Mouse (Mus musculus): ENCODE measurements around the gene Srr. TPM values are rescaled to one million over a fixed set of nuclear protein-coding genes. Genes with fewer than 3 reads are reported as not detected.

Gene Srr
- polyA plus RNA-seq, 1 experiment, result 5.3 TPM

DNA sequence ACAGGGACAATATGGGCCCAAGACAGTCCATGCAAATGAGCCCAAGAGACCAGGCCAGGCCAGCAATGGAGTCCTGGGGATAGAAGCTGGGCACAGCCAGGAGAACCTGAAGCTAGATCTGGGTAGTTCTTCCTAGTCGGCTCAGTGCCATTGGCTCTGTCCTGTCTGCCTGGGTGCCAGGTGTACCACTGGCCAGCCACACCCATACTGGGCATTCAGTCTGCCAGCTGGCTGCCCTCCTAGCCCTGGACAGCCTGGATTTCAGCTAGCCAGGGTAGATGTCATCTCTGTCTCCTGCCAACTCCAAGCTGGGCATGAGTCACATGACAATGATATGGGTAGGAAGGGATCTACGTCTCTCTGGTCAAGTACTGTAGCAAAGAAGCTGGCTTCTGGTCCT, 58.6 kb downstream of the Srr start:
- Histone ChIP-seq H3K27ac (ENCODE audit: control insufficient read depth, insufficient read depth, low read depth, low read length, poor library complexity) (no peak overlapping the region), H3K4me1 (ENCODE audit: control insufficient read depth, insufficient read depth, low read length) (no peaks in the 10 kb centered on the region), H3K4me3 (replicated peaks; ENCODE audit: control insufficient read depth, low read depth, low read length) (no peak overlapping the region)
- 77% methylated on average over 2 of the region's 2 CpGs for WGBS
- no peak for TF ChIP-seq POLR2A (IDR thresholded peaks at IDR 0.05; ENCODE audit: borderline replicate concordance, control insufficient read depth, low read depth, low read length)
- no peak for TF ChIP-seq CTCF (IDR thresholded peaks at IDR 0.05; ENCODE audit: control insufficient read depth, insufficient read depth, low read length)

DNA sequence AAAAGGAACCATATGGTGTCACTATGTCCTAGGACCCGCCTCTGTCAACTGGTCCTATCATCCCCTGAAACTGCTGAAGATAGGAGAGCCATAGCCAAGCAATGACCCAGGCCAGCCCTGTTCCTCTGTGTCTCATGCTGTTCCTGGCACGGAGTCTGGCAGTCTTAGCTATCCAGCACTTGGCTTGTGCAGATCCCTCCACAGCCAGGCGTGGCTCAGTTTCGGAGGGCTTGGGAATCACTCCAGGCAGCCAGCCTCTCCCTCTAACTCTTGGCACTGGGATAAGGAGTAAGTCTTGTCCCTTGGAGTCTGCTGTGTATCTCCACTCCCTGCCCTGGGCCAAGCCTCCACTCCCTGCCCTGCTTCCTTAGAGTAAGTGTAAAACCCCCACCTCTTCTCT, 59.1 kb downstream of the Srr start:
- WGBS, result 89% methylated on average over 4 of the region's 4 CpGs
- Histone ChIP-seq H3K4me1 (ENCODE audit: control insufficient read depth, insufficient read depth, low read length) (no peaks in the 10 kb centered on the region), H3K27ac (ENCODE audit: control insufficient read depth, insufficient read depth, low read depth, low read length, poor library complexity) (no peak overlapping the region), H3K4me3 (replicated peaks; ENCODE audit: control insufficient read depth, low read depth, low read length) (no peak overlapping the region)
- TF ChIP-seq POLR2A (IDR thresholded peaks at IDR 0.05; ENCODE audit: borderline replicate concordance, control insufficient read depth, low read depth, low read length), result no peak
- TF ChIP-seq CTCF (IDR thresholded peaks at IDR 0.05; ENCODE audit: control insufficient read depth, insufficient read depth, low read length), result no peak

DNA sequence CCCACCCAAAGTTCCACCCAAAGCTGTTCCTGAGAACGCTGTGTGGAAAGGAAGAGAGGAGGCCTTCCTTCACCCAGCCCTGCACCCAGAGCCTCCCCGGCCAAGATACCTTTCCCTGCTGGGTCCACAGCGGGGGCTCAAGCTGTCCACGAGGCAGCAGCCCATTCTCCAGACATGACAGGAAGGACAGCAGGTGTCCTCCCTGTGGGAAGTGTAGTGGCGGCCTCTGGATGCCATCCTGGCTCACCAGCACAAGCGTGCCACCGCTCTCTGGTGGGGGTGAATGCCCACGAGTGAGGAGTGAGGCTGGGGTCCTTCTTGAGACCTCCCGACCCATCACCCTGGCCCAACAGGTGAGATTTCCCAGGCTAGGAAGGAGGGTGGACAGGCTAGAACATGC, 60.5 kb downstream of the Srr start:
- Histone ChIP-seq H3K4me1 (ENCODE audit: control insufficient read depth, insufficient read depth, low read length) (no peaks in the 10 kb centered on the region), H3K4me3 (replicated peaks; ENCODE audit: control insufficient read depth, low read depth, low read length) (no peak overlapping the region), H3K27ac (ENCODE audit: control insufficient read depth, insufficient read depth, low read depth, low read length, poor library complexity) (no peak overlapping the region)
- 86% methylated on average over 9 of the region's 9 CpGs for WGBS
- TF ChIP-seq POLR2A (IDR thresholded peaks at IDR 0.05; ENCODE audit: borderline replicate concordance, control insufficient read depth, low read depth, low read length) (no peak), CTCF (IDR thresholded peaks at IDR 0.05; ENCODE audit: control insufficient read depth, insufficient read depth, low read length) (no peak)

DNA sequence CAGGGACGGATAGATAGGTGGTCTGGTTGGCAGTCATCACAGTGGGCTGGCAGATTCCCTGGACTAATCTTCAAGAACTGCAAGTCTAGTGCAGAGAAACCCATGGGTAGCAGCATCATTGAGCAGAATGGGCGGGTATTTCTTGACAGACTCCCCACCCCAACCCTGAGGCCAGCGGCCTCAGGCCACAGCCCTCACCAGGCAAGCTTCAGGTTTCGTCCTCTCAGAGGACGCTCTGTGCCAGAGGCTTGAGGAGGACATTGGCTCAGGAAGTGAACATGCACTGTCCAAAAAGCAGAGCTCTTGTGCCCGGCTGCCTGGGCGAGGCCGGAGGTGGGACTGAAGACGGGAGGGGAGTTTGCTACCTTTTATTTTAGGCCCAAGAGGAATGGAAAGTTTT, 61.3 kb downstream of the Srr start:
- no peak overlapping the region for H3K27ac ChIP-seq (ENCODE audit: control insufficient read depth, insufficient read depth, low read depth, low read length, poor library complexity)
- no peak for TF ChIP-seq CTCF (IDR thresholded peaks at IDR 0.05; ENCODE audit: control insufficient read depth, insufficient read depth, low read length)
- H3K4me1 ChIP-seq (ENCODE audit: control insufficient read depth, insufficient read depth, low read length), result no peaks in the 10 kb centered on the region
- H3K4me3 ChIP-seq (replicated peaks; ENCODE audit: control insufficient read depth, low read depth, low read length), result no peak overlapping the region
- WGBS, result 92% methylated on average over 9 of the region's 9 CpGs

DNA sequence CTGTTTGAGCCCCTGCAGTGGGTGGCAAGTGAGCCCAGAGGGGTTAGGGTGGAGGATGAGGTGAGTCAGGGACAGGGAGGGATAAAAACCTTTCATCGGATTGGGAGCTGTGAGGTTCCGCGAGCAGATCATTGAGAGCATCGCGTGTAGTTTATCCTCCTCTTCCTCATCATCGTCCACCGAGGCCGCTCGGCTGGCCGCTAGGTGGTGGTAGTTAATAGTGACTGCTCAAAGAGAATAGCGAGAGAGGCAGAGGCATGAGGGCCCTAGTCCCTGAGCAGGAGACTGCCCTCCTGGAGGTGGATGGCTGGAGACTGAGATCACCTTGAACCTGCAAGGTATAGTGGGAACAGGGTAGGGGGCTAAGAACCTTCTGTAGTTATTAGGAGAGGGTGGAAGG, 62.3 kb downstream of the Srr start:
- WGBS, result 76% methylated on average over 11 of the region's 11 CpGs
- TF ChIP-seq POLR2A (IDR thresholded peaks at IDR 0.05; ENCODE audit: borderline replicate concordance, control insufficient read depth, low read depth, low read length) (no peak), CTCF (IDR thresholded peaks at IDR 0.05; ENCODE audit: control insufficient read depth, insufficient read depth, low read length) (0 out of 2 replicates have a peak, but pooled peaks have one; percentile 10)
- no peaks in the 10 kb centered on the region for H3K4me1 ChIP-seq (ENCODE audit: control insufficient read depth, insufficient read depth, low read length)
- no peak overlapping the region for H3K4me3 ChIP-seq (replicated peaks; ENCODE audit: control insufficient read depth, low read depth, low read length)
- H3K27ac ChIP-seq (ENCODE audit: control insufficient read depth, insufficient read depth, low read depth, low read length, poor library complexity), result no peak overlapping the region

DNA sequence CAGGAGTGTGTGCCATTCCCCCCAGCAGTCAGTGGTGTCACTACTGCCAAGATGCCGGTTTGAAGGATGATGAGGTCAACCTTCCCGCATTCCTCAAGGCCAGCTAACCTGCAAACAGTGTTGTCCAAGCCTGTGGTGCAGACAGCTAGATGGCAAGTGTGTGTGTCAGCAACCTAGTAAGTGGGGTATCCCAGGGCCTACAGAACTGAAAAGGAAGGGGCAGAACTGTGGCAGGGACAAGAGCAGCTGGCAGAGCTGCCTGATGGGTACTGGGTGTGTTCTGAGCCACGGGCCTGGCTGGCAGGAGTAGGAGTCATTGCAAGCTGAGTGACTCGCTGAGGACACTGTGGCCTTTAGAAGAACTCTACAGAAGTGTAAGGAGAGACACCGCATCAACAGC, 63.6 kb downstream of the Srr start:
- H3K4me1 ChIP-seq (ENCODE audit: control insufficient read depth, insufficient read depth, low read length), result no peaks in the 10 kb centered on the region
- 88% methylated on average over 5 of the region's 5 CpGs for WGBS
- H3K27ac ChIP-seq (ENCODE audit: control insufficient read depth, insufficient read depth, low read depth, low read length, poor library complexity), result no peak overlapping the region
- H3K4me3 ChIP-seq (replicated peaks; ENCODE audit: control insufficient read depth, low read depth, low read length), result no peak overlapping the region
- TF ChIP-seq CTCF (IDR thresholded peaks at IDR 0.05; ENCODE audit: control insufficient read depth, insufficient read depth, low read length) (no peak), POLR2A (IDR thresholded peaks at IDR 0.05; ENCODE audit: borderline replicate concordance, control insufficient read depth, low read depth, low read length) (no peak)

DNA sequence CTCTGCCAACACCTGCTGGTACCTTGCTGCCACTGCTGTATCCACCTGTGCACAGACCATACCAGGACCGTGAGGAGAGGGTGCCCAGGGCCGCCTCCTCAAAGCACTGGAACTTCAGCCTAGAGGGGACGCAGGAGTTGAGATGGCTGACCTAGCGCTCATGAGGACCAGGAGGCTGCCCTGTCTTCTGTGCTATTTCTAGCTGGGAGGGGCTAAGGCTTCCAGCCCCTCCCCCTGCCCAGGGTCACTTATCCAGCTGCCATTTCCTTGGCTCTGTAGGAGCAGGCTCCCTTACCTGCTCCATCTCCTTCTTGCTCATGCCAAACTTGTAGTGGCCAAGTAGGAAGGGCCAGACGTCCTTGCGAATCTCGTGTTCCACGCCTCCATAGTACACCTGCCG, 68.0 kb downstream of the Srr start:
- Histone ChIP-seq H3K27ac (ENCODE audit: control insufficient read depth, insufficient read depth, low read depth, low read length, poor library complexity) (no peak overlapping the region), H3K4me3 (replicated peaks; ENCODE audit: control insufficient read depth, low read depth, low read length) (no peak overlapping the region), H3K4me1 (ENCODE audit: control insufficient read depth, insufficient read depth, low read length) (no peaks in the 10 kb centered on the region)
- WGBS, result 91% methylated on average over 9 of the region's 9 CpGs
- TF ChIP-seq POLR2A (IDR thresholded peaks at IDR 0.05; ENCODE audit: borderline replicate concordance, control insufficient read depth, low read depth, low read length) (no peak), CTCF (IDR thresholded peaks at IDR 0.05; ENCODE audit: control insufficient read depth, insufficient read depth, low read length) (no peak)

Other genes starting within 250 kb of the Srr start
- gene Pafah1b1, start 201.3 kb downstream of the Srr start, polyA plus RNA-seq (2011; ENCODE audit: insufficient read depth, insufficient read length, low replicate concordance, missing spikeins), result 24.4 and 33.6 TPM in 2 replicates
- 5.4 and 8.4 TPM in 2 replicates for gene Mettl16, start 155.1 kb downstream of the Srr start, polyA plus RNA-seq (2011; ENCODE audit: insufficient read depth, insufficient read length, low replicate concordance, missing spikeins)
- gene Mnt, start 95.0 kb downstream of the Srr start, polyA plus RNA-seq (2011; ENCODE audit: insufficient read depth, insufficient read length, low replicate concordance, missing spikeins), result 9.6 and 20.3 TPM in 2 replicates
- gene Sgsm2, start 28.9 kb downstream of the Srr start, polyA plus RNA-seq (2011; ENCODE audit: insufficient read depth, insufficient read length, low replicate concordance, missing spikeins), result 1.9 and 4.8 TPM in 2 replicates
- gene Tsr1, start 27.9 kb downstream of the Srr start, polyA plus RNA-seq (2011; ENCODE audit: insufficient read depth, insufficient read length, low replicate concordance, missing spikeins), result 10.7 and 21.4 TPM in 2 replicates
- 23.6 and 26.4 TPM in 2 replicates for gene Smg6, start 125 bp downstream of the Srr start, polyA plus RNA-seq (2011; ENCODE audit: insufficient read depth, insufficient read length, low replicate concordance, missing spikeins)
- 0.36 TPM in 1 of 2 replicates, not detected in the other for gene Hic1, start 243.6 kb upstream of the Srr start, polyA plus RNA-seq (2011; ENCODE audit: insufficient read depth, insufficient read length, low replicate concordance, missing spikeins)

Data from bone marrow, adult 2 months (tissue).